Mouse (Mus musculus) cerebellum, adult 2 months (tissue): Measurements from ENCODE around the gene Timm9. TPM values are rescaled to one million over a fixed set of nuclear protein-coding genes. Genes with fewer than 3 reads are reported as not detected.
A peak's percentile ranks its signal among the peaks of the same experiment; 100 is the strongest.
"Not testable (repeated sequence)": the region's sequence is repeated elsewhere in the genome, so short reads cannot be mapped to it uniquely, and the experiment has no call there.

Source experiments
- DNase-seq, 2 experiments: peaks; one replicate each; pipeline ENCODE4 v3.0.0; 2021
- H3K27ac ChIP-seq: fragments of 200-500 bp; 2 replicates; pipeline ENCODE4 v1.5.1; 2012; ENCODE audit warnings: low read length, control low read depth, inconsistent platforms; ENCODE audit not compliant: insufficient read depth
- H3K27me3 ChIP-seq: fragments of 200-500 bp; 2 replicates; pipeline ENCODE4 v1.6.1; 2012; ENCODE audit warnings: inconsistent platforms, mild to moderate bottlenecking, low read length, moderate library complexity; ENCODE audit not compliant: control insufficient read depth, insufficient read depth
- H3K4me1 ChIP-seq: fragments of 200-500 bp; 2 replicates; pipeline ENCODE4 v1.6.1; 2011; ENCODE audit warnings: low read length; ENCODE audit not compliant: control insufficient read depth, insufficient read depth
- H3K4me3 ChIP-seq: fragments of 200-500 bp; replicated peaks from 2 replicates; pipeline ENCODE3; 2011; ENCODE audit warnings: mild to moderate bottlenecking, low read depth, low read length, control low read depth; ENCODE audit not compliant: insufficient read depth
- CTCF ChIP-seq: fragments of 200-500 bp; IDR thresholded peaks from 2 replicates; pipeline ENCODE4 v1.5.1; 2011; ENCODE audit warnings: low read depth, mild to moderate bottlenecking, control low read depth, low read length, moderate library complexity, borderline replicate concordance; ENCODE audit not compliant: insufficient read depth
- POLR2A ChIP-seq: fragments of 200-500 bp; IDR thresholded peaks from 2 replicates; pipeline ENCODE4 v1.6.1; 2011; ENCODE audit warnings: low read length, control low read depth, borderline replicate concordance; ENCODE audit not compliant: insufficient read depth
- WGBS: fragments of 180-500 bp; shearing (Covaris S2); methylation state at CpG from one replicate; pipeline ENCODE4 v1.1.7; 2018; 5-methylcytosine and 5-hydroxymethylcytosine counted together
- polyA plus RNA-seq: library from polyadenylated mRNA; depleted of rRNA; stranded (reverse); fragments of >200 nt; gene quantifications from 2 replicates; pipeline ENCODE4 v1.2.3, GENCODE M21; 2012; rRNA removed

Gene Timm9
- polyA plus RNA-seq, 1 experiment, result 78.0 TPM

DNA sequence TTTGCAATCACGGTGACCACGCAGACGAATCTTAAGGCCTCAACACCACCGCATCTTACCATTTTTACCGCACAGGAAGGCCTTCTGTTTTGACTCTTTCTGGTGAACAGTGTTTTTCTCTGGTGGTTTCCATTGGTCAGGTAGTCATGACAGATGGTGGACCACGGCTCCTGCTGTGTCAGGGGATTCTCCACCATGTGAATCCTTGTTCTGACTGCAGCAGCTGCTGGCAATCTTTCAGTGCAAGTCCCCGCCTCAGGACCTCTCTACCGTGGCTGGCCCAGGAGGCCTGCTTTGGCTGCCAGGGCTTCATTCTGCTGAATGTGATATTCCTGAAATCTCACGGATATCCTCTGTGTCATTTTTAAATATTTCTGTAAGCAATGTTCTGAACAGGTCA, 13.2 kb downstream of the Timm9 start:
- Histone ChIP-seq H3K4me3 (no peak overlapping the region), H3K27ac (no peak overlapping the region), H3K4me1 (peaks cover 10% of the 10 kb centered on the region), H3K27me3 (no peaks in the 10 kb centered on the region)
- DNase-seq, result peak; percentile 90 to 94
- 12% methylated on average over 9 of the region's 9 CpGs for WGBS
- TF ChIP-seq CTCF (no peak), POLR2A (no peak)

DNA sequence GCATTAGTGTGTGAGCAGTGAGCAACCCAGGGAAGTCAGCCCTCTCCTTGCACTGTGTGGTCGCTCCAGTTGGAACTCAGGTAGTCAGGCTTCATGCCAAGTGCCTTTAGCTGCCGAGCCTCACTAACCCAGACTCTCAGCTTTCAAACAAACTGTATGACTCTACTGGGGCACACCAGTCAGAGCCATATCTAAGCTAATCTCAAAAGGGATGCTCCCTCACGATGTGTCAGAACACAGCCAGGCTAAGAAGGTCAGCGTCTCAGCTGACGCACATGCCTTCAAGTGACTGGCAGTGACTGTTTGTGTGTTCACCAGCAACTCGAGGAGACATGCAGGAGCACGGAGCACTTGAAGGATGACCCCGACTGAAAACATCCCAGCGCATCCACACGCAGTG, 13.8 kb downstream of the Timm9 start:
- TF ChIP-seq CTCF (no peak), POLR2A (no peak)
- Histone ChIP-seq H3K27me3 (no peaks in the 10 kb centered on the region), H3K4me1 (peaks cover 10% of the 10 kb centered on the region), H3K27ac (peak overlapping the region; percentile 34), H3K4me3 (no peak overlapping the region)
- peak; percentile 30 to 34 for DNase-seq
- WGBS, result 33% methylated on average over 10 of the region's 10 CpGs

DNA sequence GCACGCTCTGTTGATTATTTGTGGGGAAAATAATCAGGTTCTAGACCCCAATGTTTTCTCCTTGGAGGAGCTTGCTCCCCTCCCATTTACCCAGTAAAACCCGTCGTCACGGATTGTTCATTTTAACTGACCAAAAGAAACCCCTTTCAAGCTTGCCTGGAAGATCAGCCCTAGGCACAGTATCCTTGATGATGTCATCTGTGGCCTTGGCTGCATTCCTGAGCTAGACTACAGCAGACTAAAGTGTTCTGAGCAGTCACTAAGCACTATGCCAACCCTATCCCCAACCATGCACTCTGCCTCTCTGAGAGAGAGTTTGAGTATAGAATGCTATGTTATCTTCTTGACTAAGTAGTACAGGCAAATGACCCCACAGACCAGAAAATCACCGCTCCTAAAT, 20.1 kb downstream of the Timm9 start:
- H3K4me1 ChIP-seq, result peaks cover 6% of the 10 kb centered on the region; the same call in 1 of the 2 replicates
- no peak overlapping the region for H3K4me3 ChIP-seq
- no peak overlapping the region for H3K27ac ChIP-seq
- no peaks in the 10 kb centered on the region for H3K27me3 ChIP-seq
- WGBS, result 71% methylated on average over 5 of the region's 5 CpGs
- no peak for TF ChIP-seq CTCF
- TF ChIP-seq POLR2A, result no peak
- no peak for DNase-seq

DNA sequence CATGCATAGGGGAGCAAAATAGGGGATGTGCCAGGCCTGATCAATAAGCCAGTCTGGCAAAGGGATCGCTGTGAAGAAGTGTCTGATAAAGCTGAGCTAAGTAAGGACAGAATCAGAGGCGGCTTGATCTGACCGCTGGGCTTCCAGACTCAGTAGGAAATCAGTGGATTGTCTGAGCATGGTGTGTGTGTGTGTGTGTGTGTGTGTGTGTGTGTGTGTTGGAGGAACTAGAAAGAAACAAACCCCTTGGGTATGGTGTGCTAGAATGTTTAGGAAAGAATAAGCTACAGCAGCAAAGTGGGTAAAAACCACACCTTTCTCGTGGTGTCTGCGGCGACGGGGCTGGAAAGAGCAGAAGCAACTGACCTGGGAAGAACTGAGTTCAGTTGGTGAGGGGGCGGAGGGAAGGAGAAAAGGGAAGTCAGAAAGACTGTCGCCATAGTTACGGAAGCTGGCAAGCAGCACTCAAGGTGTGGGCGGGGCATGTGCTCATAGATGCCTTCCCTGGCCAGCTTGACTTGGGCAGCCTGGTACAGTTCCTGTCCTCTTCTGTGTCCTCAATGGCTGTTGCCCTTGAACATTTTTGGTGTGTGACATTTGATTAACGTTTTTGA, 22.7 kb downstream of the Timm9 start:
- 18% methylated on average over 12 of the region's 12 CpGs for WGBS
- peaks cover 6% of the 10 kb centered on the region; the same call in 1 of the 2 replicates for H3K4me1 ChIP-seq
- peak; percentile 29 to 43 for DNase-seq
- TF ChIP-seq CTCF (no peak), POLR2A (no peak)
- peak overlapping the region; percentile 30 for H3K4me3 ChIP-seq
- H3K27me3 ChIP-seq, result no peaks in the 10 kb centered on the region
- no peak overlapping the region for H3K27ac ChIP-seq

DNA sequence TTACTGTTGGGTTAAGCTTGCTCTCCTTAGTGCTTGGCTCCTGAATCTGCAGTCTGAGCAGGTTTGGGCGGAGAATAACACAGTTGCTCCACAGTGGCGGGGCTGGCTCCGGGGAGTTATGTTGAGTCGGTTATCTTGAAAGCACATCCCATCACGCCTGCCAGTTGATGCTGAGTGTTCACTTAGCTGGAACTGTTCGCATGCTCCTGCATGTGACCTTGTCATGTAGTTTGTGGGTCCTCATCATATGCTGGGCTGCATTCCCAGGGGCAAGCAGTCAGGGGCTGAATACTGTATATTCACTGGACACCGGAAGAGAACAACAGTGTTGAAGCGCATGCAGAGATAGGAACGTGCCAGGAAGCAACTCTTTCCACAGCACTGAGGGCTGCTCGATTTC, 23.4 kb downstream of the Timm9 start:
- H3K4me3 ChIP-seq, result no peak overlapping the region
- H3K27ac ChIP-seq, result no peak overlapping the region
- no peak for DNase-seq
- H3K27me3 ChIP-seq, result no peaks in the 10 kb centered on the region
- TF ChIP-seq POLR2A (no peak), CTCF (no peak)
- WGBS, result 77% methylated on average over 10 of the region's 10 CpGs
- peaks cover 6% of the 10 kb centered on the region; the same call in 1 of the 2 replicates for H3K4me1 ChIP-seq

DNA sequence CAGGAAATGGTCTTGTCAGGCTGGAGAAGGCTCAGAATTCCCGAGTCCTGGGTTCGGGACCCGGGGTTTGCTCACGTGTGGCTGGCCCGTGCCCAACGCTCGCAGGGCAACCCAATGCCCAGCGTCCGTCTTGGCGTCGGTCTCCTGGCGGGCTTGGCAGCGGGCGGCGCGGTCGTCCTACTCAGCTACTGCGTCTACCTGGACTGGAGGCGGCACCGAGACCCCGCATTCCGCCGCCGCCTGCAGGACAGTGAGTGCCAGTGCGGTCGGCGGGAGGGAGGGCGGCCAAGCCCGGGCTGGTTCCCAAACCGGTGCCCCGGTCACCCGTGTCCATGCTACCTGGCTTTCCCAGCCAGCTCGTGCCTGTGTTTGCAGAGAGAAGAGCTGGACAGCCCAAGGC, 25.2 kb downstream of the Timm9 start, which contains the start of gene Tomm20l:
Gene Tomm20l (plus strand): TSS at position 98 of the 400 bp plus-strand sequence.
- H3K27ac ChIP-seq, result no peak within 1 kb of the TSS
- peaks cover 6% of the 10 kb centered on the region; the same call in 1 of the 2 replicates for H3K4me1 ChIP-seq
- peak; percentile 56 to 65 for DNase-seq
- no peak for TF ChIP-seq CTCF
- no peak for TF ChIP-seq POLR2A
- no peak within 1 kb of the TSS for H3K4me3 ChIP-seq
- H3K27me3 ChIP-seq, result no peaks in the 10 kb centered on the region
- 5% methylated on average over 33 of the region's 33 CpGs for WGBS

DNA sequence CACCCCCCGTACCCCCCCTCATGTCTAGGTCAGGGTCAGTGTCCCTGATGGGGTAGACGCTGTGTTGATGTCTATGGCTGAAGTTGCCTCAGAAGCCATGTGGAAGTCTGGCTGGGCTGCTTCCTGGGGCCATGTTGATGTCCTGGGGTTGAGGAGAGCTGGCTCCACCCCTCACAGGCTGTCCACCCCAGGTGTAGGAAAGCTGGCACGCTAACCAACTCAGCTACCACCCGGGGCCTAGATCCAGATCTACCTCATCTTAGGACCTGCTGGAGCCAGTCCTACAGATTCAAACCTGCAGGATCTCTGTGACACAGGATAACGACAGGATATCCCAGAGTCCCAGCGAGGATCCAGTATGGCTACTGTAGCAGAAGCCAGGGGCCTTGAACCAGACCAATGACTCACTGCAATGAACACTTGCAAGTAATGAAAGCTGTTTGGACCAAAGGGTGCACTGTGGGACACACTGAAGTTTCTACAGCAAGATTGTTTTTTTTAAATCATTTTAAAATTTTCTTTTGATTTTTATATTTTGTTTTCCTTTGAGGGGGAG, 29.2 kb downstream of the Timm9 start:
- WGBS, result 74% methylated on average over 6 of the region's 6 CpGs
- Histone ChIP-seq H3K4me3 (no peak overlapping the region), H3K27me3 (no peaks in the 10 kb centered on the region), H3K4me1 (no peaks in the 10 kb centered on the region), H3K27ac (no peak overlapping the region)
- no peak for TF ChIP-seq CTCF
- DNase-seq, result no peak

DNA sequence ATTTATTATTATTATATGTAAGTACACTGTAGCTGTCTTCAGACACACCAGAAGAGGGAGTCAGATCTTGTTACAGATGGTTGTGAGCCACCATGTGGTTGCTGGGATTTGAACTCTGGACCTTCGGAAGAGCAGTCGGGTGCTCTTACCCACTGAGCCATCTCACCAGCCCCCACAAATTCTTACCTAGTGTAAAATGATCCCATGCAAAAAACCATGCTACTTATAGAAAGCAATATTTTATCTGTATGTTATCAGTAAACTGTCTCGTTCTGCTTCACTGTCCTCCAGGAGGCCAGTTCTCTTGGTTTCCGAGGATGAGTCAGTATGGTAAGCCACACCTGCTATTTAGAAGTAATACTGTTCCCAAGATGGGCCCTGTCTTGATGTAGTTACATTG, 32.2 kb downstream of the Timm9 start:
- not testable (repeated sequence) for H3K27ac ChIP-seq, H3K27me3 ChIP-seq, H3K4me1 ChIP-seq, H3K4me3 ChIP-seq, DNase-seq
- WGBS, result 93% methylated on average over 4 of the region's 4 CpGs

DNA sequence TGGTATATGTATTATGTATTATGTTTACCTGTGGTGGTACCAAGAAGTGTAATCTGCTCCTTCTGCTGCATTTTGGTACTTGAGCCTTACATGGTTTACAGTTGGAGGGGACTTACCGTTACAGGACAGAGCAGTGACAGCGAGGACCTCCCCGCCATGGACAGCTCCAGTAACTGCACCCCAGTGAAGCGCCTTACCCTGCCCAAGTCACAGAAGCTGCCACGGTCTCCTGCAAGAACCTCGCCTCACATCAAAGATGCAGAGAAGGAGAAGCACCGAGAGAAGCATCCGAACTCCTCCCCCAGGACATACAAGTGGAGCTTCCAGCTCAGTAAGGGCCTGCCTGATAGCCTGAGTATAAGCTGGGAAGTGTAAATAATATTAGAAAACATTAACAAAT, 50.2 kb downstream of the Timm9 start:
- TF ChIP-seq CTCF, result no peak
- no peak for TF ChIP-seq POLR2A
- Histone ChIP-seq H3K4me3 (no peak overlapping the region), H3K27me3 (no peaks in the 10 kb centered on the region), H3K27ac (no peak overlapping the region), H3K4me1 (no peaks in the 10 kb centered on the region)
- WGBS, result 90% methylated on average over 8 of the region's 8 CpGs
- no peak for DNase-seq

Other genes starting within 250 kb of the Timm9 start
- 108 and 110 TPM in 2 replicates for gene Actr10, start 198.8 kb downstream of the Timm9 start, polyA plus RNA-seq
- gene Psma3, start 162.1 kb downstream of the Timm9 start, polyA plus RNA-seq, result 177 and 184 TPM in 2 replicates
- 18.5 and 20.6 TPM in 2 replicates for gene Arid4a, start 120.7 kb downstream of the Timm9 start, polyA plus RNA-seq
- not detected in 2 replicates for gene Tomm20l, start 25.3 kb downstream of the Timm9 start, polyA plus RNA-seq
- 6.5 and 6.8 TPM in 2 replicates for gene 2700049A03Rik, start 164 bp upstream of the Timm9 start, polyA plus RNA-seq
- 17.0 and 18.7 TPM in 2 replicates for gene Dact1, start 173.2 kb upstream of the Timm9 start, polyA plus RNA-seq